Mouse (Mus musculus) ES-Bruce4 (cell line): ENCODE measurements around the gene Comp. TPM values are rescaled to one million over a fixed set of nuclear protein-coding genes. Genes with fewer than 3 reads are reported as not detected.

Experiments
- H3K27ac ChIP-seq: 2 replicates; pipeline ENCODE4 v1.5.1; 2012; ENCODE audit warnings: low read length, inconsistent platforms; ENCODE audit not compliant: insufficient read depth
- H3K27me3 ChIP-seq: 2 replicates; pipeline ENCODE4 v1.6.1; 2012; ENCODE audit warnings: mild to moderate bottlenecking, low read length, inconsistent platforms; ENCODE audit not compliant: control insufficient read depth, poor library complexity, insufficient read depth, severe bottlenecking
- H3K36me3 ChIP-seq: 2 replicates; pipeline ENCODE4 v1.6.1; 2012; ENCODE audit warnings: inconsistent platforms, mild to moderate bottlenecking, low read length, moderate library complexity; ENCODE audit not compliant: control insufficient read depth, poor library complexity, insufficient read depth, severe bottlenecking
- H3K4me1 ChIP-seq: one replicate; pipeline ENCODE4 v1.8.1; 2011; ENCODE audit warnings: low read length; ENCODE audit not compliant: control insufficient read depth, insufficient read depth
- H3K4me3 ChIP-seq: 2 replicates; pipeline ENCODE4 v1.5.1; 2011; ENCODE audit warnings: low read depth, mild to moderate bottlenecking, low read length
- H3K9ac ChIP-seq: 2 replicates; pipeline ENCODE4 v1.6.1; 2012; ENCODE audit warnings: low read depth, mild to moderate bottlenecking, inconsistent platforms; ENCODE audit not compliant: poor library complexity, severe bottlenecking
- H3K9me3 ChIP-seq: replicated peaks from 2 replicates; pipeline ENCODE4 v1.6.1; 2012; ENCODE audit warnings: mild to moderate bottlenecking, low read length, inconsistent platforms; ENCODE audit not compliant: control insufficient read depth, poor library complexity, insufficient read depth, severe bottlenecking
- CTCF ChIP-seq: IDR thresholded peaks from one replicate; pipeline ENCODE4 v1.8.1; 2011; ENCODE audit warnings: low read depth, low read length
- EP300 ChIP-seq: IDR thresholded peaks from 2 replicates; pipeline ENCODE4 v1.6.1; 2011; ENCODE audit warnings: low read depth, low read length; ENCODE audit not compliant: insufficient read depth
- POLR2A ChIP-seq: IDR thresholded peaks from one replicate; pipeline ENCODE4 v1.8.1; 2011; ENCODE audit warnings: low read length; ENCODE audit not compliant: insufficient read depth
- polyA plus RNA-seq: library from polyadenylated mRNA; stranded (reverse); fragments of >200 nt; gene quantifications from 2 replicates; pipeline ENCODE4 v1.2.4, GENCODE M21; 2011; ENCODE audit warnings: low read depth; ENCODE audit not compliant: missing spikeins, insufficient read depth, insufficient read length

The Comp gene
- polyA plus RNA-seq, 1 experiment, result 2.0 TPM

DNA sequence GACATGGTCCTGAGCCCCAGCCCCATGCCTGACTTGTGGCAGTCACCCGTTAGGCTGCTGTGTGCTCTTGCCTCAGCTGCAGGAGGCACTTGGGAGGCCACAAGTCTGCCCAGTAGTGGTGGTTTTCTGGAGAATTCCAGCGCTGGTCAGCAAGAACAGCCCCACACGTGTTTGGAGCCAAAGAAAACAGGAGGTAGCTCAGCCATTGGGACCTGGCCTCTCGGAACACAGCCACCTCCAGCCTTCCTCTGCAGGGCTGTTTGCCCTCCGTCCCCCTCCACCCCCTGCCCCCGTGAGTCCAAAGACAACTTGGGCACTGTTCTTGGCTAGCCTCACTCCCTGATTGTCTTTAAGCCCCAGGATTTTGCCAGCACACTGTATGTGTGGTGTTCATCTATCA, 1.4 kb upstream of the Comp start:
- no peak overlapping the region for H3K27ac ChIP-seq
- no peaks in the 10 kb centered on the region for H3K36me3 ChIP-seq
- H3K27me3 ChIP-seq, result 0 out of 2 replicates have a peak, but pooled peaks cover 4% of the 10 kb centered on the region
- TF ChIP-seq EP300 (no peak), POLR2A (no peak), CTCF (no peak)
- no peaks in the 10 kb centered on the region for H3K4me1 ChIP-seq
- H3K9ac ChIP-seq, result no peak overlapping the region
- no peak overlapping the region for H3K4me3 ChIP-seq
- no peaks in the 10 kb centered on the region for H3K9me3 ChIP-seq

DNA sequence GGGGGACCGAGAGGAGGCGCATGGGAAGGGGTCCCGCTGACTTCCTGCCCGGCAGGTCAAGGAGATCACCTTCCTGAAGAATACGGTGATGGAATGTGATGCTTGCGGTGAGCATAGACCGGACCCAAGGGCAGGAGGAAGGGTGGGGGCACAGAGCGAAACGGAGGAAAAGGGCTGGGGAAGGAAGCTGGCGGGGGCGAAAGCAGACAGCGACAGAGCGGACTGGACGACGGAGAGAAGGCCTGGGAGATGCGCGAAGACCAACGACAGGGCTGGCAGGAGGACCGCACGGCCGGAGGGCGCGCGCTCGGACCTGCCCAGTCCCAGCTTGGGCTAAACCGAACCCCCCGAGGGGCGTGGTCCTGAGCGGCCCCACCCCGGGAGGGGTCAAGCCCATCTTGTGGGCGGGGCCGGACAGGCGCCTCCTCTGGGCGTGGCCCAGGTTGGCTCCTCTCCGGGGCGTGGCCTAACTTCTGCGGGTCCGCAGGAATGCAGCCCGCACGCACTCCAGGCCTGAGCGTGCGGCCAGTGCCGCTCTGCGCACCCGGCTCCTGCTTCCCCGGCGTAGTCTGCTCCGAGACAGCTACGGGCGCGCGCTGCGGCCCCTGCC, 1.1 kb downstream of the Comp start:
- Histone ChIP-seq H3K9me3 (no peaks in the 10 kb centered on the region), H3K36me3 (no peaks in the 10 kb centered on the region), H3K27ac (no peak overlapping the region), H3K4me3 (peak overlapping the region; percentile 74), H3K27me3 (0 out of 2 replicates have a peak, but pooled peaks cover 4% of the 10 kb centered on the region), H3K9ac (peak overlapping the region; percentile 14), H3K4me1 (no peaks in the 10 kb centered on the region)
- peak; percentile 27; the same call in 1 of the 2 replicates for TF ChIP-seq EP300
- no peak for TF ChIP-seq CTCF
- peak; percentile 71 for TF ChIP-seq POLR2A

DNA sequence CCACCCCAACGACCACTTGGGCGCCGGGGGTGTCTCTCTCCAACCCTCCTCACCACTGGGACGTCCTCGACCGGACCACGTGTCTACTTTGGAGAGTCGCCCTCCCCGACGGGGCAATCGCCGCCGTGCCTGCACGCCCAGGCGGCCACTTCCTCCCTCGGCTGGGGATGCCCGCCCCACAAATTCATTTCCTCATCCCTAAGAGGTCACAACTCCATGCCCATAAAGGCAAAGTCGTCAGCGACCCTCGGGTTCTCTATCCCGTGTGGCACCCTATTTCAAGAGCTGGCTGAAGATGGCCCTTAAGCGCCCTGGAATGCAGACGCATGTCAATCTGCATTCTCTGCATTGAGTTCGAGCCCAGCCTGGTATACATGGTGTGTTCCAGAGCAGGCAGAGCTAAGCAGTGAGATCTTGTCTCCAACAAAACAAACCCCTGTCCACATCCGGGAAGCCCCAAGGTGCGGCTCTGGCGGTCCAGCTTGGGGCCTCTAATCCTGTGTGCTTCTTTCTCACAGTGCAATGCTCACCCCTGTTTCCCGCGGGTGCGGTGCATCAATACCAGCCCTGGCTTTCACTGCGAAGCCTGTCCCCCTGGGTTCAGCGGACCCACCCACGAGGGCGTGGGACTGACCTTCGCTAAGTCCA, 2.0 kb downstream of the Comp start:
- Histone ChIP-seq H3K36me3 (no peaks in the 10 kb centered on the region), H3K27ac (no peak overlapping the region), H3K27me3 (0 out of 2 replicates have a peak, but pooled peaks cover 4% of the 10 kb centered on the region), H3K4me3 (peak overlapping the region; percentile 33), H3K9me3 (no peaks in the 10 kb centered on the region), H3K9ac (0 out of 2 replicates have a peak overlapping the region, but pooled peaks have one; percentile 5), H3K4me1 (no peaks in the 10 kb centered on the region)
- TF ChIP-seq CTCF, result no peak
- TF ChIP-seq EP300, result no peak
- no peak for TF ChIP-seq POLR2A

DNA sequence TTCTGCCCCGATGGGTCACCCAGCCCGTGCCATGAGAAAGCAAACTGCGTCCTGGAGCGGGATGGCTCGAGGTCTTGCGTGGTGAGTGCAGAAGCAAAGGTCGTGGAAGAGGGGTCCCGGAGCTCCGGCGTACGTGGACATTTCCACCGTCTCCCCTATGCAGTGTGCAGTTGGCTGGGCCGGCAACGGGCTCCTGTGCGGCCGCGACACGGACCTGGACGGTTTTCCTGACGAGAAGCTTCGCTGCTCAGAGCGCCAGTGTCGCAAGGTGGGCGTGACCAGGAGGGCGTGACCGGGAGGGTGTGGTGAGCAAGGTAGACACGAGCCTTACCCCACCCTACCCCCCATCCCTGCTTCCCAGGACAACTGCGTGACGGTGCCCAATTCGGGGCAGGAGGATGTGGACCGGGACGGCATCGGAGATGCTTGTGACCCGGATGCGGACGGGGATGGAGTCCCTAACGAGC, 3.0 kb downstream of the Comp start:
- Histone ChIP-seq H3K4me1 (no peaks in the 10 kb centered on the region), H3K9ac (no peak overlapping the region), H3K9me3 (no peaks in the 10 kb centered on the region), H3K27me3 (0 out of 2 replicates have a peak, but pooled peaks cover 4% of the 10 kb centered on the region), H3K4me3 (peak overlapping the region; percentile 17), H3K27ac (no peak overlapping the region), H3K36me3 (no peaks in the 10 kb centered on the region)
- TF ChIP-seq POLR2A, result no peak
- no peak for TF ChIP-seq EP300
- no peak for TF ChIP-seq CTCF

DNA sequence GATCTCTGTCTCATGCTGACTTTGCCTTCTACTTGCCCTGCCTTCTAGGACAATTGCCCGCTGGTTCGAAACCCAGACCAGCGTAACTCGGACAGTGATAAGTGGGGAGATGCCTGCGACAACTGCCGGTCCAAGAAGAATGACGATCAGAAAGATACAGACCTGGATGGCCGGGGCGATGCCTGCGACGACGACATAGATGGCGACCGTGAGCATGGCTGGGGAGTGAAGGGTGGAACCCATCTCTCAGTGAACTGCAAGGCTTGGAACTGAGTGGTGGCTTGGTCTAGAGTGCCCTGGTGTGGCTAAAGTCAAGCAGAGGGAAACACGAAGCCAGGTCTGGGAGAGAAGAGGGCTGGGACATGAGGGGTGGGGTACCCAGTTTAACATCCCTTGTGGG, 3.7 kb downstream of the Comp start:
- Histone ChIP-seq H3K9ac (no peak overlapping the region), H3K9me3 (no peaks in the 10 kb centered on the region)
- TF ChIP-seq EP300 (no peak), CTCF (peak; percentile 57), POLR2A (no peak)

DNA sequence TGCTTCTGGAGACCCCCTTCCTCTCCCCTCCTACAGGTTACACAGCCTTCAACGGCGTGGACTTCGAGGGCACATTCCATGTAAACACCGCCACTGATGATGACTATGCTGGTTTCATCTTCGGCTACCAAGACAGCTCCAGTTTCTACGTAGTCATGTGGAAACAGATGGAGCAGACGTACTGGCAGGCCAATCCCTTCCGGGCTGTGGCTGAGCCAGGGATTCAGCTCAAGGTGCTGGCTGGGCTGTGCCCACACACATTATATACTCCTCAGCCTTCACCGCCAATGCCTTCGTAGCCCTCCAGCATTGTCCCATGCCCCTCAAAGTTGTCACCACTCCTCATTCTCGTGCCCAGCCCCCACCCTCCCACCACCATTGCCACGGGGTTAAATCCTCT, 6.7 kb downstream of the Comp start:
- no peaks in the 10 kb centered on the region for H3K9me3 ChIP-seq
- TF ChIP-seq POLR2A (no peak), CTCF (no peak), EP300 (no peak)
- H3K36me3 ChIP-seq, result no peaks in the 10 kb centered on the region
- no peaks in the 10 kb centered on the region for H3K4me1 ChIP-seq
- no peaks in the 10 kb centered on the region for H3K27me3 ChIP-seq
- H3K27ac ChIP-seq, result no peak overlapping the region
- no peak overlapping the region for H3K4me3 ChIP-seq
- no peak overlapping the region for H3K9ac ChIP-seq

More for the DNA sequence above, 3.7 kb downstream of the Comp start:
- no peak overlapping the region for H3K4me3 ChIP-seq
- no peaks in the 10 kb centered on the region for H3K4me1 ChIP-seq
- no peak overlapping the region for H3K27ac ChIP-seq
- 0 out of 2 replicates have a peak, but pooled peaks cover 4% of the 10 kb centered on the region for H3K27me3 ChIP-seq
- no peaks in the 10 kb centered on the region for H3K36me3 ChIP-seq
